Mouse (Mus musculus) G1E-ER4 (cell line): ENCODE data around the gene Olfr458. TPM values are rescaled to one million over a fixed set of nuclear protein-coding genes. Genes with fewer than 3 reads are reported as not detected.

Source experiments
- GATA1 ChIP-seq: IDR thresholded peaks from one replicate; pipeline ENCODE4 v1.8.0; 2012; ENCODE audit warnings: low read length, inconsistent platforms
- polyA plus RNA-seq: library from polyadenylated mRNA; stranded (reverse); fragments of >175 nt; gene quantifications from 2 replicates; pipeline ENCODE4 v1.2.3, GENCODE M21; 2012

Gene Olfr458
- polyA plus RNA-seq: not detected in 2 replicates

DNA sequence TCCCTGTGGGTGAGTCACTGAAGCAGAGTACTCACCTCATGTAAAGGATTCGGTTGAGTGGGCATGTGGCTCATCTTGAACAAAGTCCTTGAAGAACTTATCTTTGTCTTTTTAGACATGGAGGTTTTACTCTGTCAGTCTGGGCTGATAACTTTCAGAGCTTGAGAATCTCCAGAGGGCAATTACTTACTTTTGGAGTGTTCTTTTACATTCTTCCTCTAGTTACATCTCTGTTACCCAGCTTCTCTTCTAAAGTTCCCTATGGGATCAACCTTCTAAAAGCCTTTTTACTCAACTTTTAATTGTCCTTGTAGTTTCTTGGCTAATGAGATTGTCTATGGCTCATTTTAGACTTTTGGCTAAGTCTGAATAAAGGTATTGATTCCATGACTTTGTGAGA lies at the start of gene Olfr458:
TSS of gene Olfr458 (minus strand) at position 101 of the 400 bp plus-strand sequence.
- no peak for TF ChIP-seq GATA1

DNA sequence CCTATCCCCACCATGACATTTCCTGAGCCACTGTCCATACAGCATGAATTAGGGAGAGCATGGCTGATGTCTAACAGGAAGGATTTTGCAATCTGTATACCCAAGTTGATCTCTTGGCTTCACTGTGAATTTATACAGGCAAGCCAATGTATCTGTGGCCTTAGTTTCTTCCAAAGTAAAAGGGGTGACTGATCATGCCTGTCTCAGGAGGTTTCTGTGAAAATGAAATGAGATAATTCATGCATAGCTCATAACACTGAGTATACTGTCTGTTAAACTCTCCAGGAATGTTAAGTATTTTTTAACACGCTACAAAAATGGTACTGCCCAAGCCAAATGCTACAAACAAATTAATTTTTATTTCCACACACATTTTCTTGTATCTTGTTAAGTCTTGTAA lies 48.5 kb upstream of the Olfr458 start:
- TF ChIP-seq GATA1: no peak

DNA sequence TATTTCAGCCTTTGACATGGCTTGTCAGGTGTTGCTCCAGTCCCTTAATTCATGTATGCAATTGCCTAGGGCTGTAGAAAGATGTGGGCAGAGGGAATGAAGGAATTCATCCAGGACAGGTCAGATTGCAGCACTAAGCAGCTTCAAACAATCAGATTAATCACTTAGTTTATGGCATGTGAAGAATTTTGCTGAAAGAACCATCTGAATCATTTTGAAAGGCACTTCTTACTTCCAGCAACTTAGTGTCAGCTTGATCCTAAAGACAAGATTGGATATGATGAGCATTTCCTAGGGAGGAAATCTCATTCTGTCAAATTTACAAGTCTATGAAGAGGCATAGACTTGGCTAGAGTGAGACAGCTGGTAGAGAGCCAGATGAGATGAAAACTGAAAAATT lies 44.3 kb upstream of the Olfr458 start:
- no peak for TF ChIP-seq GATA1

DNA sequence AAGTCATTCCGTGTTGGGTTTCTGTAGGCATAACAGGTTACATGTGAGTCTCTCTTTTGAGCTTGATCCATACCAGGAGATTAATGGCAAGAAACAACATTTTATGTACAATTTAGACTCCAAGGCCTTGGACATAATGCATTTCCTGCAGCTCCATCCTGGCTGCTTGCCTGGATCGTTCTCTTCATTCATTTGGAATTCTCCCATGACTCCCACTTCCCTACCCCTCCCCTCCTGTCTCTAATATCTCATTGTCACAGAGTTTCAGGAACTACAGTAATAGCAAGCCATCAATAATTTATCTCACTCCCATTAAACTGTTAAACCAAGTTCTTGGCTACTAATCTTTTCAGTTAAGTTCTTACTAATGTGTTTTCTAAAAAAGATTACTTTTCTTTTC lies 38.5 kb upstream of the Olfr458 start:
- TF ChIP-seq GATA1: no peak

DNA sequence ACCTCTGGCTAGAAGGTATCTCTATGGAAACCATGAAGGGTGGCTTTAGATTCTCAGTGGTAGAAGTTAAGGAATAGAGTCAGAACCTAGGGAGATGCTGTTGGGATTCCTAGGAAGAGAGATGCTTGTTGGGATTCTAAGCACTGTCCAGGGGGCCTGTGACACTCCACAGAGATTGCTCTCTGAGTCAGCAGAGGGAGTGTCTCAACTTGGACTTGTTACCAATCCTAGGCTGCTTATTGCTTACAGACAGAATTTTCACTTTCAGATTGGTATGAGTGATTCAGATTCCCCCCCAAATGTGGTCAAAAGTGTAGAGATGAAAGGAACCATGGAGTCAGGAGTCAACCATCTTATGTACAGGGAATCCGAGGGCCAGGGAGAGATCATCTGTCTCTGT lies 24.7 kb upstream of the Olfr458 start:
- TF ChIP-seq GATA1: no peak

DNA sequence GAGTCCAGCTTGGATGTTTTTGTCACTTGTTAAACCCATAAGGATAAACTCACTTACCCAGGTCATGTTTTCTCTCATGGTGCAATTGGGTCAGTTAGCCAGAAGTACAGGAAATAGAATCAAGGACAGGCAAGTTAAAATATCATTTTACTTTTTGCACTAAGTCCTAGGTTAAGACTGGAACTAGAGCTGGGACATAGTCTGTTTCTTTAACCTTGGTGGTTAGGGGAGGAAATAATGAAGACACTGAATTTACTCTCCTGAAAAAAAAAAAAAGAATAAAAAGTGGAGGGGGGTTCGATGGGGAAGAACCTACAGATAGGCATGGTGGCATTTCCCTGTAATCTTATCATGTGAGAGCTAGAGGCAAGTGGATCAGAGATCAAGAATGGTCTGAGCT lies 22.1 kb upstream of the Olfr458 start, which contains the start of gene Olfr456:
TSS of gene Olfr456 (minus strand) at position 101 of the 400 bp plus-strand sequence.
- no peak for TF ChIP-seq GATA1

DNA sequence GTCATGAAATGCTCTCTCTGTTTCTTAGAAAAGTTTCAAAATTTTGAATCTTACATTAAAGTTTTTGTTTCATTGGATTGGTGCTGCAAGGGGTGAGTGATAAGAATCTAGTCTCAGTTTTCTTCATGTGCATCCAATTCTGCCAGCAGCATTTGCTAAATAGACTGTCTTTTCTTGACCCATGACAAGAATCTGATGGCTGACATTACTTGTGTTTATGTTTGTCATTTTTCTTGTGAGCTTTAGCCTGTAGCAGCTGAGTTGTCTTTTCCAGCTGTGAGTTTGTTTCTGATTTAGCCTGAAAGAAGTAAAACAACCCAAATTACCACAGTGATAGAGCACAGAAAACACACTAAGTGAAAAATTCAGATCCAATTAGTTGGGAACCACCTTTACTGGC lies 19.6 kb upstream of the Olfr458 start:
- no peak for TF ChIP-seq GATA1

DNA sequence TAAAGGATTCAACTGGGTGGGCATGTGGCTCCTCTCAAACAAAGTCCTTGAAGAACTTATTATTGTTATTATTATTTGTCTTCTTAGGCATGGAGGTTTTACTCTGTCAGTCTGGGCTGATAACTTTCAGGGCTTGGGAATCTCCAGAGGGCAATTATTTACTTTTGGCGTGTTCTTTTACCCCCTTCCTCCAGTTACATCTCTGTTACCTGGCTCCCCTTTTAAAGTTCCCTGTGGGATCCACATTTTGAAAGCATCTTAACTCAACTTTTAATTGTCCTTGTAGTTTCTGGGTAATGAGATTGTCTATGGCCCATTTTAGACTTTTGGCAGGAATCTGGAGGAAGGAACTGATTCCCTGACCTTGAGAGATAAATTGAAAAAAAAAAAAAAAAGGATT lies 11.2 kb upstream of the Olfr458 start, which contains the start of gene Olfr457:
TSS of gene Olfr457 (minus strand) at position 101 of the 400 bp plus-strand sequence.
- TF ChIP-seq GATA1: no peak

DNA sequence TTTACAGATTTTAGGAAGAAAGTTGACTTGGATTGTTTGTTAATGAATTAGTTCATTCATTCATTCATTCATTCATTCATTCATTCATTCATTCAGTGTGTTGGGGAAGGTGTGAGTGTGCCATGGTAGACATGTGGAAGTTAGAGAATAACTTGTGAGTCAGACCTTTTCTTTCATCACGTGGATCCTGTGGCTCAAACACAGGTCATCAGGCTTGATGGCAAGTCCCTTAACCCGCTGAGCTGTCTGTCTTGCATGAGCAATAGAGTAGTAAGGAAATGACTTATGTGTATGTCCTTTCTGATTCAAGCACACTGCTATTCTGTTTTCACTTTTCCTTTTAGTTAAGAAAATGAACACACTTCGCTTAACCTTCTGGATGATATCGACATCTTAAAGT lies 5.5 kb upstream of the Olfr458 start:
- TF ChIP-seq GATA1: no peak

DNA sequence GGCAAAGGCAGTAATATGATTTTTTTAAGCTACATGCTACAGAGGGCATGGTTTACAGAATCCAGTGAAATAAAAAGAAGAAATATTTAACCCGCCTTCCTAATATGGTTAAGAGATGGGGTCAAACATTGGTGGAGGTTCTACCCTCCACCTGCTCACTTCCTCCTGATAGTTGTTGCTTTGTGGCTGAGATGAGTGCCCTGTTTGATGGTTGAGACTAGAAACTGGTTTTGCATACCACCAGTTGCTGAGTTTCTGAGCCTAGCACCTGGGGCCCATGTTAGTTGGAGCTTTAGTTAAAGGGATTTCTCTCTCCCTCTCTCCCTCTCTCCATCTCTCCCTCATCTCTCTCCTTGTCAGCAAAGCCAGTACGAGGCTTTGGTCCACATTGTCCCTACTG lies 17.6 kb downstream of the Olfr458 start:
- TF ChIP-seq GATA1: no peak

DNA sequence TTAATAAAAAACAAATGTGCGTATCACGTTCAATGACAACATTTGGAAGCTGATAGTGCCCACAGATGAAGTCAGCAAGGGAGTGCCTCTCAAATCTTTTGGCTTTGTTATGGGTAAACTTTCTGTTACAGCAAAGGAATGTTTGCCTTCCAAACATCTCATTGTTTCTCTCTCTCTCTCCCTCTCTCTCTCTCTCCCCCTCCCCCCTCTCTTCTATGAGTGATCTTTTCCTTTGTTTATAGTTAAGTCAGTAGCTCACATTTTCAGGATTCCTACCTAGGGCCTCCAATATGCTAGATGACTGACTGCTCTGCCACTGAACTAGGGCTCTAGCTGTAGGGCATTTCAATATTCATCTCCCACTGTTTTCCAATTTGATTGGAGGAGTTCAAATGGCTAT lies 20.5 kb downstream of the Olfr458 start:
- TF ChIP-seq GATA1: no peak

DNA sequence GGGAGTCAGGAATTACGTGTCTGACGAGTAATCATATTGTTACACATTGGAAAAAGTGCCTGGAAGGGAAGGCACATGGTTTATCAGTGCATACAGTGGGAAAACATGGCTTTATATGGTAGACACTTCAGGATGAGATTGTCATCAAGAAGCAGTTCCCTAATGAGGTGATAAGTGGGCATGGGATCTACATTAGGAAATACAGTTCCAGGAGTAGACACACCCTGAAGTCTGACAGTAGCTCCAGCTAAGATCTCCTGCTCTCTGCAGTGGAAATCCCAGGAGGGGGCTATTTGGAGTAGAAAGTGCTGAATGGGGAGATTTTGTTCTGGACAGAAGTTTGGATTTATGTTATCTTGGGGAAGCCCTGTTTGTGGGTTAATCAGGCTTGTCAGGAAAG lies 23.6 kb downstream of the Olfr458 start:
- TF ChIP-seq GATA1: no peak

DNA sequence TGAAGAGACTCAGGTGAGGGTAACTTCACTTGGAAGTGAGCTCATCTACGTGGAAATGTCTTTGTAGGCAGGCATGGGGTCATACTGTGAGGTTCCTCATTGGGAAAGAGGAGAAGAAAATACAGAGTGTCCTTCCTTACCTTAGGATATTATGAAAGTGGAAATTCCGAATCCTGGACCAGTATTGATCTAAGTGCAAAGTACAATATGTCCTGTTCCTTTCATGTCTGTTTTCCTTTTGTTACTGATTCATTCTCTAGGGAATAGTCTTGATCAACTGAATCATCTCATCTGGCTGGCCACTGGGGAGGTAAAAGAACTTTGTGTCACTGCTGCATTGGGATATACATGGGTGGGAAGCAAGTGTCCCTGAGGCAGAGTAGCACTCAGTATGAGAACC lies 29.5 kb downstream of the Olfr458 start:
- TF ChIP-seq GATA1: no peak

DNA sequence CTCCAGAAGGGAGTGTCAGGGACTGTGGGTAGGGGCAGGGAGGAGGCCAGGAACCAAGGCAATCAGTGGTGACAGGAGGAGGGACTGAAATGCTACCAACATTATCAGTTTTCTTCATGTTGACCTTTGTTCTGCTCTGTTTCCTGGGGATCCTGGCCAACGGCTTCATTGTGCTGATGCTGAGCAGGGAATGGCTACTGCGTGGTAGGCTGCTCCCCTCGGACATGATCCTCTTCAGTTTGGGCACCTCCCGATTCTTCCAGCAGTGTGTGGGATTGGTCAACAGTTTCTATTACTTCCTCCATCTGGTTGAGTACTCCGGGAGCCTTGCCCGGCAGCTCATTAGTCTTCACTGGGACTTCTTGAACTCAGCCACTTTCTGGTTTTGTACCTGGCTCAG lies 30.6 kb downstream of the Olfr458 start, which contains the start of gene Tas2r126:
TSS of gene Tas2r126 (plus strand) at position 90 of the 400 bp plus-strand sequence.
- no peak for TF ChIP-seq GATA1

DNA sequence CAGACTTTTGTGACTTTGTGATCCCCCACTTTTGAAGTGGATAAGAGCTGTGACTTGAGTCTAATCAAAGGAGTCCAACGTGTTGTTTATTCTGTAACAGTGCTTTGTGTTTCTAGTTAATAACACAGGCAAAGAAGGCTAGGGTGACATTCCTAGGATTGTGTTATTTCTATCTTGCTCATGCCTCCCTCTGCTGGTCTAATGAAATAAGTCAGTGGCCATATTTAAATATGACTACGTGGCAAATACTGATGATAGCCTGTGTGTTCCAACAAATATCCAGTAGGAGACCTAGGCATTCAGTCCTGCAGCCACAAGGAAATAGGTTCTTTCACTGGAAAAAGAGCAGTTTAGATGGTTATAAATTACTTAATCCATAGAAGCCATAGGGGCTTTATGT lies 31.4 kb downstream of the Olfr458 start:
- TF ChIP-seq GATA1: no peak

DNA sequence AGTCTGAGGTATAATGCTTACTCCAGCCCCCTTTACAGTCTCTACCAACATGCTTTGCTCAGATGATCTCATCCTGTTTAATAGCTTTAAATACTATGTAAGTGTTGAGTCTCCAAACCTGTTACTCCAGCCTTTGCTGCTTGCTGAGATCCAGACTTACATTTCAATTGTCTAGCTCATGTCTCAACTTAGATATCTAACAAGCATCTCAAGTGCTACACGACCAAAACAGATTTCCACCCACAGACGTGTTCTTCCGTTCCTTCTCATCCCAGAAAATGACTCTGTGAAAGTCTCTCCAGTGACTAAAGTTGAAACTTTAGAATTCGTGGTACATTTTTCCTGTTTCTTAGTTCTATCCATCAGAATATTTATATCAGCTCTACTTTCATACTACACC lies 38.7 kb downstream of the Olfr458 start:
- no peak for TF ChIP-seq GATA1

DNA sequence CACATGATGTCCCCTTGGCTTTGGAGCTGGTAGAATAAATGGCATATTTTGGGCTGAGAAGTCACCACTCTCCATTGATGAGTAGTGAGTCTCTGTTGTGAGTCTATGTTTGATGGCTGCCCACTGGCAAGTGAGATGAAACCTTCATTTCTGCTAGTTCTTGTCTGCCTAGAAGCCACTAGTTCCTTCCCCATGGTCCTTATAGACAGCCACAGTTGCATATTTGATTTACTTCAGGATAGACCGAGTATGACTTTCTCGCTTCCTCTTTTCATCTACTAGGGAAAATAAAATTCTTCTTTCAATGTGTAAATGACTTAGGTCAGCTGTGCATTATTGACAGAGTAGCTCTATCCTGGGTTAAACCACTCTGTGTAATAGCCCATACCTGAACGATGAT lies 40.5 kb downstream of the Olfr458 start:
- no peak for TF ChIP-seq GATA1

DNA sequence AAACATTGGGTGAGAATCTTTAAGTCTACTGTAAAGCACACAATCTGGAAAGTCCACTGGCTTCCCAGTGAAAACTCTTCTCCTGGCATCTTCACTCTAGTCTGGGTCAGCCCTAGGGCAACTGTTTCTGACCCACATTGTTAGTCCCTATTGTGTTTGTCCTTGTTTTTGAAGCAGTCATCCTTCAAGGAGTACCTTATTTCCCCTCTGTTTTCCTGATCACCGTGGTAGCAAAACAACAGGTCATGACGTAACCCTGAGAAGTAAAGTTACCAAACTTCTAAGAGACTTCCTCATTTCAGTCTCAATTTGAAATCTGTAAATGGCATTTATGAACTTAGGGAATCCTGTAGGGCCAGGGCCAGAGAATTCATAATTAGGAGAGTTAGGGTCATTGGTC lies 43.6 kb downstream of the Olfr458 start:
- no peak for TF ChIP-seq GATA1
